12 mouse cellular contexts compared by ENCODE assay signal in genomic region chr19:23065548-23065947, GRCm38 (mm10).
DNase-seq lines count a peak whose midpoint lies in the region; ATAC-seq and TF ChIP-seq lines count a peak whose summit lies in the region.
"Had no signal": no experiment of that assay in that cellular context is flagged by ENCODE, and none has a peak within 500 bp of the region (broad histone marks: within the 10 kb centered on the region; RNA-seq: fewer than 3 reads in every experiment).

No protein-coding gene starts in this region.

- TF ChIP-seq CTCF in liver, postnatal 0 days (IDR thresholded peaks at IDR 0.05; ENCODE audit: low read depth) = 0 out of 2 replicates have a peak, but pooled peaks have one; percentile 6

- 40% methylated on average over 5 of the region's 5 CpGs for WGBS in liver, postnatal 0 days (ENCODE audit: insufficient replicate concordance)
- WGBS in liver, embryonic 11.5 days = 65% methylated on average over 5 of the region's 5 CpGs

- no peaks in the 10 kb centered on the region for H3K36me3 ChIP-seq in liver, postnatal 0 days (replicated peaks; ENCODE audit: insufficient read depth, low read length)
- no peaks in the 10 kb centered on the region for H3K36me3 ChIP-seq in liver, embryonic 11.5 days (ENCODE audit: control insufficient read depth, insufficient read depth, low read length)

- ATAC-seq in liver, postnatal 0 days = no peak
- no peak for ATAC-seq in liver, embryonic 11.5 days (replicated peaks; ENCODE audit: low FRiP score)
- ATAC-seq: intestine, embryonic 16.5 days had no signal

- no peak overlapping the region for H3K4me2 ChIP-seq in liver, postnatal 0 days (ENCODE audit: low read depth, low read length)
- H3K4me2 ChIP-seq in liver, embryonic 11.5 days = no peak overlapping the region

- peaks cover 9% of the 10 kb centered on the region for H3K4me1 ChIP-seq in liver, postnatal 0 days (ENCODE audit: insufficient read depth)
- H3K4me1 ChIP-seq in liver, embryonic 11.5 days (replicated peaks; ENCODE audit: control insufficient read depth, insufficient read depth, low read length) = no peaks in the 10 kb centered on the region

- no peaks in the 10 kb centered on the region for H3K9me3 ChIP-seq in liver, postnatal 0 days (ENCODE audit: low read length)
- no peaks in the 10 kb centered on the region for H3K9me3 ChIP-seq in liver, embryonic 11.5 days (ENCODE audit: control insufficient read depth, low read length)

- no peak overlapping the region for H3K4me3 ChIP-seq in liver, postnatal 0 days (ENCODE audit: low read depth, low read length)
- no peak overlapping the region for H3K4me3 ChIP-seq in liver, embryonic 11.5 days (ENCODE audit: low read depth, low read length)

- peak; percentile 22 to 70 for DNase-seq in adrenal gland, adult (ENCODE audit: inconsistent age in 2 of 2, low spot score in 1 of 2)
- no peak for DNase-seq in adrenal gland, postnatal 4 days (ENCODE audit: low spot score in 2 of 2)
- no peak for DNase-seq in liver, postnatal 0 days
- DNase-seq in liver, embryonic 11.5 days (ENCODE audit: low spot score) = no peak
- peak; percentile 66 for DNase-seq in heart, postnatal 25 days (ENCODE audit: low spot score)
- peak; percentile 80 for DNase-seq in lung, postnatal 36 days
- DNase-seq in layer of hippocampus, postnatal 25 days (ENCODE audit: extremely low spot score in 1 of 2, low spot score in 1 of 2) = no peak
- DNase-seq in cerebellum, postnatal 36 days = no peak
- DNase-seq: left cerebral cortex, postnatal 4 days; retina, postnatal 1 day; thymus, postnatal 4 days had no signal

- peak overlapping the region; percentile 74 for H3K27ac ChIP-seq in liver, postnatal 0 days (ENCODE audit: low read depth)
- no peak overlapping the region for H3K27ac ChIP-seq in liver, embryonic 11.5 days (ENCODE audit: low read depth, low read length)

- intact Hi-C loops in heart, postnatal 25 days (cut with DNase I) = no loop called here

- TF ChIP-seq EP300 in liver, postnatal 0 days (IDR thresholded peaks at IDR 0.05; ENCODE audit: low read depth) = no peak

- H3K27me3 ChIP-seq in liver, postnatal 0 days (ENCODE audit: insufficient read depth, low read length) = no peaks in the 10 kb centered on the region
- H3K27me3 ChIP-seq in liver, embryonic 11.5 days (replicated peaks; ENCODE audit: control insufficient read depth, insufficient read depth, low read length) = no peaks in the 10 kb centered on the region

- no peak overlapping the region for H3K9ac ChIP-seq in liver, postnatal 0 days (replicated peaks)
- no peak overlapping the region for H3K9ac ChIP-seq in liver, embryonic 11.5 days (ENCODE audit: low read depth, low read length)

Comparison
In these comparisons a context has a peak if more than half of its experiments do, and no peak if none do; other contexts are left out.
1. DNase-seq: peak in adrenal gland, adult (2 of 2), heart, postnatal 25 days (single experiment) and lung, postnatal 36 days (single experiment); none in adrenal gland, postnatal 4 days (0 of 2), liver, postnatal 0 days (single experiment), liver, embryonic 11.5 days (single experiment), layer of hippocampus, postnatal 25 days (0 of 2) and cerebellum, postnatal 36 days (0 of 2).